Mouse (Mus musculus) left cerebral cortex, adult 2 months (tissue): ENCODE measurements around the gene Aym1. TPM values are rescaled to one million over a fixed set of nuclear protein-coding genes. Genes with fewer than 3 reads are reported as not detected.
"Not testable (repeated sequence)": the region's sequence is repeated elsewhere in the genome, so short reads cannot be mapped to it uniquely, and the experiment has no call there.

Experiments used
- DNase-seq, 2 experiments: peaks; one replicate each; pipeline ENCODE4 v3.0.0; 2021 to 2022; ENCODE audit warnings: low spot score in 2 of 2, mixed read lengths in 1 of 2; ENCODE audit errors: extremely low spot score in 1 of 2
- H3K27ac ChIP-seq: fragments of 200-600 bp; 2 replicates; pipeline ENCODE4 v1.8.1; 2022
- H3K4me3 ChIP-seq: fragments of 200-600 bp; 2 replicates; pipeline ENCODE4 v1.8.1; 2022
- CTCF ChIP-seq: fragments of 200-600 bp; IDR thresholded peaks from 2 replicates; pipeline ENCODE4 v1.8.1; 2022; ENCODE audit warnings: antibody characterized with exemption, mild to moderate bottlenecking, moderate library complexity
- intact Hi-C: fragments of 180-260 bp; cut with DNase I; formaldehyde crosslinking; loops from one replicate; pipeline ENCODE4 v1.15.1; 2025
- total RNA-seq, 2 experiments: library from RNA; stranded (reverse); gene quantifications; 2 replicates each; pipeline ENCODE4 v1.2.3; 2021

Aym1 gene
- total RNA-seq, 2 experiments from 2014 or later, result not detected

GRCm38 (mm10) chr5:113358833-113359232, 1.7 kb downstream of the Aym1 start:
- no peak for DNase-seq
- no peak overlapping the region for H3K4me3 ChIP-seq
- no peak for TF ChIP-seq CTCF
- intact Hi-C loops, result no loop called here
- no peak overlapping the region for H3K27ac ChIP-seq

GRCm38 (mm10) chr5:113361283-113361682, 4.2 kb downstream of the Aym1 start:
- H3K4me3 ChIP-seq, result no peak overlapping the region
- intact Hi-C loops, result loop anchor here (10.0 kb wide), 1 partner anchor 594 kb away; no protein-coding TSS in a partner anchor
- no peak for TF ChIP-seq CTCF

GRCm38 (mm10) chr5:113362258-113362996, 5.3 kb downstream of the Aym1 start:
- intact Hi-C loops, result loop anchor here (10.0 kb wide), 1 partner anchor 592 kb away; no protein-coding TSS in a partner anchor
- TF ChIP-seq CTCF, result no peak
- no peak overlapping the region for H3K27ac ChIP-seq
- DNase-seq, result no peak
- no peak overlapping the region for H3K4me3 ChIP-seq

More at GRCm38 (mm10) chr5:113361283-113361682, 4.2 kb downstream of the Aym1 start:
- H3K27ac ChIP-seq, result no peak overlapping the region
- DNase-seq, result no peak

- no peak for TF ChIP-seq CTCF
- Histone ChIP-seq H3K27ac (no peak overlapping the region), H3K4me3 (no peak overlapping the region)
- intact Hi-C loops, result loop anchor here (10.0 kb wide), 1 partner anchor 592 kb away; no protein-coding TSS in a partner anchor
- no peak for DNase-seq
These were observed 6.1 kb downstream of the Aym1 start for GRCm38 (mm10) chr5:113363177-113363576.

- H3K27ac ChIP-seq, result no peak overlapping the region
- DNase-seq, result peak; percentile 83 to 88
- no peak overlapping the region for H3K4me3 ChIP-seq
- peak; percentile 97 for TF ChIP-seq CTCF
- intact Hi-C loops, result loop anchor here (1.0 to 10.0 kb wide), 5 partner anchors 101 to 589 kb away; no protein-coding TSS in a partner anchor
These were observed 8.8 kb downstream of the Aym1 start for GRCm38 (mm10) chr5:113365921-113366320.

- DNase-seq, H3K27ac ChIP-seq, H3K4me3 ChIP-seq: not testable (repeated sequence)
- intact Hi-C loops, result loop anchor here (2.0 to 10.0 kb wide), 2 partner anchors 99 to 587 kb away; no protein-coding TSS in a partner anchor
These were observed 10.6 kb downstream of the Aym1 start for GRCm38 (mm10) chr5:113367726-113368125.

GRCm38 (mm10) chr5:113369262-113369868, 12.3 kb downstream of the Aym1 start:
- Histone ChIP-seq H3K4me3 (no peak overlapping the region), H3K27ac (no peak overlapping the region)
- TF ChIP-seq CTCF, result no peak
- intact Hi-C loops, result loop anchor here (10.0 kb wide), 1 partner anchor 585 kb away; no protein-coding TSS in a partner anchor
- no peak for DNase-seq

GRCm38 (mm10) chr5:113372449-113372848, 15.4 kb downstream of the Aym1 start:
- TF ChIP-seq CTCF, result no peak
- intact Hi-C loops, result loop anchor here (5.0 to 10.0 kb wide), 2 partner anchors 172 to 215 kb away; no protein-coding TSS in a partner anchor
- no peak overlapping the region for H3K27ac ChIP-seq
- no peak overlapping the region for H3K4me3 ChIP-seq
- no peak for DNase-seq

GRCm38 (mm10) chr5:113372995-113373950, 16.2 kb downstream of the Aym1 start:
- TF ChIP-seq CTCF, result peak; percentile 94
- peak; percentile 79 to 88 for DNase-seq
- intact Hi-C loops, result loop anchor here (1.0 to 10.0 kb wide), 3 partner anchors 172 to 351 kb away; partner anchors contain the start of gene 1700069L16Rik
- Histone ChIP-seq H3K27ac (peak overlapping the region; percentile 33; the same call in 1 of the 2 replicates), H3K4me3 (peak overlapping the region; percentile 49)

- no peak for DNase-seq
- intact Hi-C loops, result loop anchor here (5.0 to 10.0 kb wide), 2 partner anchors 171 to 213 kb away; no protein-coding TSS in a partner anchor
- Histone ChIP-seq H3K27ac (no peak overlapping the region), H3K4me3 (no peak overlapping the region)
- TF ChIP-seq CTCF, result no peak
These were observed 17.2 kb downstream of the Aym1 start for GRCm38 (mm10) chr5:113374290-113374689.

GRCm38 (mm10) chr5:113375783-113376182, 18.7 kb downstream of the Aym1 start:
- peak; percentile 70 for TF ChIP-seq CTCF
- peak; percentile 58 to 74 for DNase-seq
- Histone ChIP-seq H3K27ac (no peak overlapping the region), H3K4me3 (no peak overlapping the region)
- intact Hi-C loops, result loop anchor here (10.0 kb wide), 1 partner anchor 169 kb away; no protein-coding TSS in a partner anchor
